Mouse (Mus musculus): Measurements from ENCODE around the gene Nckap1l.

The Nckap1l gene

GRCm38 (mm10) chr15:103500723-103501122, 47.1 kb downstream of the Nckap1l start:
- no peak for DNase-seq (ENCODE audit: low spot score)

GRCm38 (mm10) chr15:103501186-103501585, 47.6 kb downstream of the Nckap1l start:
- no peak for DNase-seq (ENCODE audit: low spot score)

- peak; percentile 54 for DNase-seq (ENCODE audit: low spot score)
These were observed 49.0 kb downstream of the Nckap1l start, which contains the start of gene Pde1b for GRCm38 (mm10) chr15:103502435-103503250. TSS of gene Pde1b (plus strand) at chr15:103503034.

GRCm38 (mm10) chr15:103503251-103503600, 49.6 kb downstream of the Nckap1l start:
- DNase-seq (ENCODE audit: low spot score) = no peak

GRCm38 (mm10) chr15:103503660-103504059, 50.1 kb downstream of the Nckap1l start:
- no peak for DNase-seq (ENCODE audit: low spot score)

GRCm38 (mm10) chr15:103509317-103509716, 55.7 kb downstream of the Nckap1l start:
- DNase-seq (ENCODE audit: low spot score) = no peak

GRCm38 (mm10) chr15:103511652-103512051, 58.1 kb downstream of the Nckap1l start:
- DNase-seq (ENCODE audit: low spot score) = no peak

GRCm38 (mm10) chr15:103513621-103514031, 60.0 kb downstream of the Nckap1l start:
- no peak for DNase-seq (ENCODE audit: low spot score)

- DNase-seq (ENCODE audit: low spot score) = peak; percentile 73
These were observed 60.5 kb downstream of the Nckap1l start for GRCm38 (mm10) chr15:103514119-103514518.

GRCm38 (mm10) chr15:103514914-103515313, 61.3 kb downstream of the Nckap1l start:
- peak; percentile 32 for DNase-seq (ENCODE audit: low spot score)

- DNase-seq (ENCODE audit: low spot score) = no peak
These were observed 65.2 kb downstream of the Nckap1l start for GRCm38 (mm10) chr15:103518600-103519385.

GRCm38 (mm10) chr15:103519386-103520378, 66.1 kb downstream of the Nckap1l start:
- no peak for DNase-seq (ENCODE audit: low spot score)

GRCm38 (mm10) chr15:103522458-103523099, 69.0 kb downstream of the Nckap1l start:
- DNase-seq (ENCODE audit: low spot score) = no peak

GRCm38 (mm10) chr15:103523156-103523555, 69.6 kb downstream of the Nckap1l start:
- DNase-seq (ENCODE audit: low spot score) = no peak

- peak; percentile 48 for DNase-seq (ENCODE audit: low spot score)
These were observed 76.8 kb downstream of the Nckap1l start for GRCm38 (mm10) chr15:103530372-103530771.

- DNase-seq (ENCODE audit: low spot score) = no peak
These were observed 80.5 kb downstream of the Nckap1l start for GRCm38 (mm10) chr15:103534054-103534620.

- DNase-seq (ENCODE audit: low spot score) = no peak
These were observed 81.4 kb downstream of the Nckap1l start for GRCm38 (mm10) chr15:103535030-103535429.

GRCm38 (mm10) chr15:103535786-103536185, 82.2 kb downstream of the Nckap1l start:
- DNase-seq (ENCODE audit: low spot score) = no peak

- DNase-seq (ENCODE audit: low spot score) = no peak
These were observed 82.9 kb downstream of the Nckap1l start for GRCm38 (mm10) chr15:103536456-103536855.

GRCm38 (mm10) chr15:103537011-103537821, 83.6 kb downstream of the Nckap1l start:
- no peak for DNase-seq (ENCODE audit: low spot score)
